Mouse (Mus musculus): ENCODE results near the gene Colec11.

Gene Colec11

GRCm38 (mm10) chr12:28623195-28623594 lies at the start of gene Colec11:
Gene Colec11 (minus strand): TSS chr12:28623377.
- peak; percentile 67 to 80 for DNase-seq (ENCODE audit: low spot score in 2 of 2)

GRCm38 (mm10) chr12:28667287-28667686 lies 44.1 kb upstream of the Colec11 start:
- DNase-seq (ENCODE audit: low spot score in 2 of 2) = no peak

DNA sequence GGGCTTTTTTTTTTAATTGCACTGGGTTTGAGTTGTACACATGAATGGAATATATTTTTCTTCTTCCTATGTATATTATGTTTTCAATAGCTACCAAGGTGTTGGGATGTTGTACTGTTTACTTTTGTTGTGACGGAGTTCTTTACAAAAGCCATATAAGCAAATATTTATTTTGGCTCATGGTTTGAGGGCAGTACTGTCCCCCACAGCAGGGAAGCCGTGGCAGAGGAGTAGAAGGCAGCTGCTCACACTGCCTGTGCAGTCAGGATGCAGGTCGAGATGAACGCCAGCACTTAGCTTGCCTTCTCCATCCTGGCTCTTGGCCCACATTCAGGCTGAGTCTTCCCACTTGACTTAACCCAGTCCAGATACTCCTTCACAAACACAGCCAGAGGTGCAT lies 43.6 kb upstream of the Colec11 start:
- no peak for DNase-seq (ENCODE audit: low spot score in 2 of 2)

GRCm38 (mm10) chr12:28662628-28663027 lies 39.5 kb upstream of the Colec11 start:
- no peak for DNase-seq (ENCODE audit: low spot score in 2 of 2)

DNA sequence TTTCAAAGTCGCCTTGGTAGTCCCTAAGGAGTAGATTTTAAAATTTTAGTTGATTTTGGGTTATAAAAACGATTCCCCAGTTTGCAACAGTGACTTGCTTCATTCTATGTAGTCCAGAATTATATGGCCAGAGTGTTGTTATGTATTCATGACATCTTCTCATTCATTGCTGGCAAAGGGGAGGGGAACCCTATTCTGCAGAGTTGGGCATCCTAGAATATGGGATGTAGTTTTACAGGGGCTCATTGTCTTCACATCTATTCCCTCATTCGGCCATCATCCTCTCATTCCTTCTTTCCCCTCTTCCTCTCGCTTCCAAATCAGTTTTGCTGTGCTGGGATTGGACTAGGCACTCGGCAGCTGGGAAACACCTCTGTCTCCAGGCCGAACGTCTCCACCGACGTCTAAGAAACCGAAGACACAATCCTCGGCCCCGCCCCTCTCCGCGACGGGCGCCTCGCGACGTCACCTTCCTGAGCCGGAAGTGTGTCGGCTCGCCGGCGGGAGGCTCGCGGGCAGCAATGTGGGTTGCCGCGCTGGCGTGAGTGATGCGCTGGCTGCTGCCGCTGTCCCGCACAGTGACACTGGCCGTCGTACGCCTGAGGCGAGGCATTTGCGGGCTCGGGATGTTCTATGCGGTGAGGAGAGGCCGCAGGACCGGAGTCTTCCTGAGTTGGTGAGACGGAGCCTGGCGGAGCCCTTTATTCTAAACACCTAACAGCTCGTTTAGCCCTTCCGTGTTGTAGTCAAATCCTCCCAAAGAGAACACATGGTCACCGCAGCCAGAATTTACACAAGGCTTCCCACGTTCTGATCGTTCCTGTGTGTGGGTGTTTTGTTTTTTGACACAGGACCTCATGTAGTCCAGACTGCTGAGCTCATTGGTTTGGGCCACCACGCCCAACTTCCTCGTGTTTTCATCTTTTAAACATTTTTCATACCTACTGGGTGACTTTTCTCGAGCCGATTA lies 26.2 kb upstream of the Colec11 start, which contains the start of gene Rnaseh1:
Gene Rnaseh1, plus strand, starts transcription at position 462 of the 970 bp plus-strand sequence.
- peak; percentile 82 to 86 for DNase-seq (ENCODE audit: low spot score in 2 of 2)

- DNase-seq (ENCODE audit: low spot score in 2 of 2) = no peak
These were observed 15.6 kb upstream of the Colec11 start for GRCm38 (mm10) chr12:28638778-28639177.

DNA sequence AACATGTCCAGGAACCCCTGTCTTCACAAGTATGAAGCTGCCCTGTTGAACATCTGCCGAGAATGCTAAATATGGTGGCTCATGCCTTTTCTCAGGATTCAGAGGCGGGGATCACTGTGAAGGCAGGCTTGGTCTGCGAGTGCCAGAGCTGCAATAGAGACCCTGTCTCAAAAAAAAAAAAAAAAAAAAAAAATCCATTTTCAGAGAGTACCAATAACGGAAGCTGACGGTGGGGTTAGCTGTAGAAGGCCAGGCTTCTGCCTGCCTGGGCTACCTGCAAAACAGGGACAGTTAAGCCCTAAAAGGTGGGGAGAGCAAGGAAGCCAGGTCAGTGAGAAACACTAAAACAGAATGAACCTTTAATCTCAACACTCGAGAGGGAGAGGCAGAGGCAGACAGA lies 13.4 kb upstream of the Colec11 start:
- no peak for DNase-seq (ENCODE audit: low spot score in 2 of 2)

DNA sequence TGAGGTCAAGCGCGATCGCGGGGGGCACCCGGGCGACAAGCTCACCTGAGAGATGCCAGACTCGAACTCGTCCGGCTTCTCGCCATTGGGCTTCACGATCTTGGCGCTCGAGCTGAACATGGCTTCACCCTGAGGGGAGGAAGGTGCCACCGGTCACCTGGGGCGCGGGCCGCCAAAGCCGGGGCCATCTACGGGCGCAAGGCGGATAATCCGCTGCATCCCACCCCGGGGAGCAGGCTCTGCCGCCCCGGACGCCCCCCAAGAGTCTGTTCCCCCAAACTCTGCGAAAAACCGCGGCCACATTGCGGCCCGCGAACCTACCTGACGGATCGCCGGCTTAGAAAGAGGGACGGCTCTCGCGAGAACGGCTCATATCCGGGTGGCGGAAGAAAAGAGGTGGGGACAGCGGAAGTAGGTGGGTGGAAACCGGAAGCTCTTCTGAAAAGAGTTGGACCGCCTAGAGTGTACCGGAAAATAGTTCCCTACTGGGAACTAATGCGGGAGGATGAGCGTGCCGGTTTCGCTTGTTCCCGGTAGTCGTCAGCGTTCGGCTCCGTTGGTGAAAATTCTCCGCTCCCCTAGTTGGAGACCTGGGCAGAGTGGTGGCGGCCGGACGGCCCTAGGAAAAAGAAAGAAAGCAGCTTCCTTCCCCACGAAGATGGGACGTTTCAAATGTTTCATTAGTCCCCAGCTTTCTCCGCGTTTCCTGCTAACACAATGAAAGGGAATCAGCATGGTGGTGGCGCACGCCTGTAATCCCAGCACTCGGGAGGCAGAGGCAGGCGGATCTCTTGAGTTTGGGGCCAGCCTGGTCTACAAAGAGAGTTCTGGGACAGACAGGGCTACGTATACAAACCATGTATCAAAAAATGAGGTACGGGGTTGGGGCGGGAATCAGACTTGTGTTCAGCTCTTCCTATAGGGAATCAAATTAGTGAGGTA lies 12.6 kb upstream of the Colec11 start, which contains the start of gene Rps7:
Gene Rps7, minus strand, starts transcription at position 419 of the 942 bp plus-strand sequence.
- peak; percentile 92 to 94 for DNase-seq (ENCODE audit: low spot score in 2 of 2)

DNA sequence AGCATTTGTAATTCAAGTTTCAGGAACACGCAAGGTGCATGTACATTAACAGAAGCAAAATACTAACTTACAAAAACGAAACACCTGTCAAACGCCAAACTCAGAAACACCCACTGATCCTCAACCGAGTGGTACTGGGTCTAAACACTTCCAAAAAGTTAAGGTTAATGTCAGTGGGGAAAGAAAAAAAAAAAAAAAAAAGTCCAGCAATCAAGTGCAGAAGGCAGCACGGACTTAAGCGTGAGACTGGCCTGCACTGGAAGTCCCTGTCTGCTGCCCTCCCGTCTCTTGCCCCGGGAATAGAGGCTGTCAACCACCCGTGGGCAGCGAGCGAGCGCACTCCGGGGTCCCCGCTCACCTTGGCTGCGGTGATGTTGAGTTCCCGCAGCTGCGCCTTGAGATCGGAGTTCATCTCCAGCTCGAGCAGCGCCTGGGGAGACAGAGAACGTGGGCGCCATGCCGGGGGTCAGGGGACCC lies 11.9 kb upstream of the Colec11 start:
- DNase-seq (ENCODE audit: low spot score in 2 of 2) = no peak

DNA sequence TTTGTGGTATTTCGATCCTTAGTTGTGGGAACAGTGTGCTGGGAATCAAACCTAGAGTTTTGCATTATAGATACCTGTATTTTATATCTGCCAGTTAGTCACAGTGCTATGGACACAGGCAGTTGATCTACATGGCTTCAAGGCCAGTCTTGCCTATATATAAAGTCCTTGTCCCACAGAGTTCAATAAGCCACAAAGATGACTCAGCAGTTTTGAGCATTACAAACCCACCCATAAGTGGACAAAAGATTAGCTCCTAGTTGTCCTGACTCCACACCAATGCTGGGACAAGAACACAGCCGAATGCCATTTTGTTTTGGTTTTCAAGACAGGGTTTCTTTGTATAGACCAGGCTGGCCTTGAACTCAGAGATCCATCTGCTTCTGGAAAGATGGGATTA lies 5.3 kb upstream of the Colec11 start:
- no peak for DNase-seq (ENCODE audit: low spot score in 2 of 2)

- DNase-seq (ENCODE audit: low spot score in 2 of 2) = no peak
These were observed 3.9 kb upstream of the Colec11 start for GRCm38 (mm10) chr12:28627092-28627491.

GRCm38 (mm10) chr12:28625407-28625806 lies 2.2 kb upstream of the Colec11 start:
- DNase-seq (ENCODE audit: low spot score in 2 of 2) = peak; percentile 16 to 35

- DNase-seq (ENCODE audit: low spot score in 2 of 2) = peak in 1 of 2 experiments; percentile 6
These were observed 1.1 kb upstream of the Colec11 start for GRCm38 (mm10) chr12:28624251-28624650.

- DNase-seq (ENCODE audit: low spot score in 2 of 2) = no peak
These were observed 536 bp downstream of the Colec11 start for GRCm38 (mm10) chr12:28622641-28623040.

GRCm38 (mm10) chr12:28622167-28622532 lies 1.0 kb downstream of the Colec11 start:
- DNase-seq (ENCODE audit: low spot score in 2 of 2) = peak in 1 of 2 experiments; percentile 12

- no peak for DNase-seq (ENCODE audit: low spot score in 2 of 2)
These were observed 1.6 kb downstream of the Colec11 start for GRCm38 (mm10) chr12:28621451-28622166.

- no peak for DNase-seq (ENCODE audit: low spot score in 2 of 2)
These were observed 5.9 kb downstream of the Colec11 start for GRCm38 (mm10) chr12:28617297-28617696.

DNA sequence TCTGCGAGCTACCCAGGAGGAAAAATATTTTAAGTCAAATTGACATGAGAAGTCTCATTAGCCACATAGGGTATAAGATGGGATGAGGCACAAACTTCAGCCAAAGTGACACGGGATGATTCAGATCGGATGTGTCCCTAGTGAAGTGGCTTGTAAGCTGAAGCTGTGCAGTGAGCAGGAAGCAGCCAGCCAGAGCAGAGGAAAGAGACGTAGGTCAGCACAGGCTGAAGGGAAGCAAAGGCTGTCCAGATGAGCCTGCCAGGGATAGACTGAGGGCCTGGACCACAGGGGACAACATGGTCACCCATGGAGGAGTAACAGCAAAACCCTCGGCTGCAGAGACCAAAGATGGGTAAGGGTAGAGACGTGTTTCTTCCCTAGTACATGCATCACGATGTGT lies 8.8 kb downstream of the Colec11 start:
- peak in 1 of 2 experiments; percentile 14 for DNase-seq (ENCODE audit: low spot score in 2 of 2)

- DNase-seq (ENCODE audit: low spot score in 2 of 2) = no peak
These were observed 10.8 kb downstream of the Colec11 start for GRCm38 (mm10) chr12:28612391-28612790.

DNA sequence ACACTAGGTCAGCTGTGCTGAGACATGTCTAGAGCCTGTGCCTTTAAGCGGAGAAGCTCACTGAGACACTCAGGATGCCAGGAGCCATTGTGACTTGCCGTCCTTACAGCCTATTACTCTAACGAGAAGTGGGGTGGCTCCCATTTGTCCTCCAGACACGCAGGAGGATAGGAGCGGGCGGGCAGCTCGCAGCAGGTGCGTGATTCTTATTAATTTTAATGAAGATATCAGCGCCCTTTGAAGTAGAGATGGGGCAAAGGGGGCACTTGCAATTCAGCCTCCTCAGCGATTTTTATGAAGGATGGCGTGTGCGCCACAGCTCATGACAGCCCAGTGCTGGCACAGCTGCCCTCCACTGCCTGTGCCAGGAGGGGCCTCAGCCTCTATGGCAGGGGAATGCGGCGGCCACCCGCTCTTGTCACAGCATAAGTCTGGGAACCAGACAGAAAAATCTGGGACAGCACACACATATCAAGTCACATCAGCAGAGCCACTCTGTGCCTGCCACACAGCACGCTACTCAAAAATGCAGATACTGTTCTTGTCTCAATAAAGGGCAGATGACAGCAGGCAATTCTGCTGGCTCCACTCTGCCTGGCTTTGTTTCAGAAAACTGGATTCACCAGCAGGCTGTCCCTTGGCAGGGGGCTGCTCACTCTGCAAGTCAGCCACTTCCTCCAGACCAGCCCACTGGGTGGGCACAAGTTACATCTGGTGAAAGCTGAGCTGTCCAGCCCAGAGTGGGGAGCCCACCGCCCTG lies 15.5 kb downstream of the Colec11 start:
- DNase-seq (ENCODE audit: low spot score in 2 of 2) = no peak

Data from heart, adult 9 months (tissue).